Mouse (Mus musculus) stomach, postnatal 0 days (tissue): ENCODE data around the gene Il1r1.

Source experiments
- CTCF ChIP-seq: IDR thresholded peaks from 2 replicates; pipeline ENCODE4 v1.5.1; 2016; ENCODE audit warnings: antibody characterized with exemption, low read depth, mild to moderate bottlenecking, moderate library complexity
- EP300 ChIP-seq: optimal IDR thresholded peaks from 2 replicates; pipeline ENCODE3; 2016; ENCODE audit warnings: antibody characterized with exemption

DNA sequence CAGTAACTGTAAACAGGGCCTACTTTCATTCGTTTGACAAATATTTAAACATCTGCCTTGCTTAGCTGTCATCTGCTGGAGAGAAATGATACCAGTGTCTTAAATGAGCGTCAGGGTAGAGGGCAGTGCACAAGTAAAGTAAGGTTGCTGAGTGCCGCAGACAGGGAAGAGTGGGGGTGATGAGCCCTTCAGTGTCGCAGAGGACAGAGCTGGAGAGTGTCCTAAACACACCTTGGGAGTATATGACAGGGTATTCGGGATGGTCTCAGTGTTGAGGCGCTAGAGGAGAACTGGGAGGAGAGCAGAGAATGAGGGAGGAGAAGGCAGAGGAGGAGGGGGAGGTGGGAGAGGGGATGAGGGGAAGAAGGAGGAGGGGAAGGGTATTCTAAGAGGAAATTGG, 12.2 kb downstream of the Il1r1 start:
- TF ChIP-seq EP300 (no peak), CTCF (no peak)
